Mouse (Mus musculus) adrenal gland, adult (tissue): ENCODE measurements around the gene Ezh1.

ENCODE experiments used
- DNase-seq, 2 experiments: peaks; one replicate each; pipeline ENCODE4 v3.0.0; 2022 to 2023; ENCODE audit warnings: low spot score in 1 of 2; ENCODE audit not compliant: inconsistent age in 2 of 2

Ezh1 gene

DNA sequence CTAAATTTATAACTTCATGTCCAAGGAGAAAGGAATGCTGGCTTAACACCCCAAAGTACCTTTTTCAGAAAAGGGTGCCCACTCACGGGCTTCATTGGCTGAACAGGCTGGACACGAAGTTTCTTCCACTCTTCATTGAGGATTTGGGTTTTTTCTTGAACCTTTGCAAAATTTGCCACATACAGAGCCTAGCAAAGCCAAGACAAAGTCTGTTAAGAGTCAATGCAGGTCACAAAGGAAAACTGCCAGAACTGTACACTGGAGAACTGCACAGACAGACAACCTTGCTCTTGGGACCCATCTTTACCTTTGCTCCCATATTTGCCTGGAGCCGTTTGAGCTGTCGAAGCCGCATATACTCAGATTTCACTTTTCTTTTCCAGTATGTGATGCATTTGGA, 9.3 kb downstream of the Ezh1 start:
- no peak for DNase-seq

DNA sequence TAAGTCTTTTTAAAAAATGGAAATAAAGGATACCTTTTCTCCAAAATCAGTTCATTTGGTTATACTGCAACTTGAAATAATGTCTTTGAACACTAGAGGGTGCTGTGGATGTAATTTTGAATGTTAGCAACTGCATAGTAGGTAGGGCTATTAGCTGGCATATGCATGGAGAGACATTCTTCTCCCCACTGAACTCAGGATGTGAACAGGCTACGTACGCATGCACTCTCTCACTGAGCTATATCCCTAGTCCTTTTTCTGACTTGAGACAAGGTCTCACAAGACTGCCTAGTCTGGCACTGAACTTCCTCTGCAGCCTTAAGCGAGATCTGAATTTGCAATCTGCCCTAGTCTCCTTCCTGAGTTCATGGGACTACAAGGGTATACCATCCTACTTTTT, 14.3 kb downstream of the Ezh1 start:
- DNase-seq: peak in 1 of 2 experiments; percentile 88

DNA sequence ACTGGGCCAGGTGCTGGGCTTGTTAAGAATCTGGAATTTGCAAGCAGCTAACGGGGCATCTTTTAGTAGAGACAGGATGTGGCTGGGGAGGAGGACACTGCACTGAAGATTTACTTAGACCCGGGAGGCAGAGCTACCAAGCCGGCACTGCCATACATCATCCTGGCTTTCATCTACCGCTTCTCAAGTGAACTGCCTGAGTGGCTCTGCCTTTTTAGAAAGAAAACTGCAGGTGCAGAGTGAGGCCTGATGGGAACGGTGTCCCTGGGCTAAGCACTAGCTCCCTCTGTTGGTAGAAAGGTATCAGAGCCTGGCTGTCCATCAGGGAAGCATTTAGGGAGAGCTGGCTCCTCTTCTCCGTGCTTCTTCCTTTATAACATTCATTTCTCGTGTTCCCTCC, 25.3 kb downstream of the Ezh1 start:
- peak in 1 of 2 experiments; percentile 72 for DNase-seq

DNA sequence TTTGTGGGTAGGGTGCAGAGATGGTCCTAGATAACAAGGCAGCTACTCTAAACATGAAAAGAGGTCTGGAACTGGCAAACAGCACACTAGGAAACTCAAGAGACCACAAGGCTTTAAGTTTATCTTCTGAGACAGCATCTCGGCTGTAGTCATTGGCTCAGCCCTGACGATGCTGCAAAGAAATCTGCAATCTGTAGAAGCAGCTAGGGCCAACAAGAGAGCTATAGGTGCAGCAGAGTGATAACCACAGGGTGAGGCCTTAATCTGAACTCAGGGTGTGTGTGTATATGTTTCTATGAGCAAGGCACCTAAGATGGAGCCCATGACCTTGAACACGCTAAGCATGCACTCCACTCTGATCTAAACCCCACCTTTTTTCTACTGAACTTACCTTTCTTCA, 26.7 kb downstream of the Ezh1 start:
- DNase-seq: no peak

DNA sequence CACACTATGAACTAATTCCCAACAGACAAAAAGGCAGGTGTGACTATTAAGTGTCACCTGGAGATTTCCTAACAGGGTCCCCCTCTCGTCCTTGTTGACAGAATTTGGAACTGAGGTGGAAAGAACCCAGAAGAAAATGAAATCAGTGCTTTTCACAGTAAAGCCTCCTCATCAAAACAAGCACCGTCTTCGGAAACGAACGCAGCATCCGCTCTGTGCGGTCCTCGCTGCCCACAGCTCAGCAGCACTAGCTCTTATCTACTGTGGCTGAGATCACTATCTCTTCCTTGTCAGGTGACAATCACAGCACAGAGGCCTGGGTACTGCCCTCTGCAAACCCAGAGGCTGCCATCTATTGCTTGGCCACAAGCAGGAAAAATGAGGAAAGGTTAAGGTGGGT, 30.1 kb downstream of the Ezh1 start:
- DNase-seq: no peak

DNA sequence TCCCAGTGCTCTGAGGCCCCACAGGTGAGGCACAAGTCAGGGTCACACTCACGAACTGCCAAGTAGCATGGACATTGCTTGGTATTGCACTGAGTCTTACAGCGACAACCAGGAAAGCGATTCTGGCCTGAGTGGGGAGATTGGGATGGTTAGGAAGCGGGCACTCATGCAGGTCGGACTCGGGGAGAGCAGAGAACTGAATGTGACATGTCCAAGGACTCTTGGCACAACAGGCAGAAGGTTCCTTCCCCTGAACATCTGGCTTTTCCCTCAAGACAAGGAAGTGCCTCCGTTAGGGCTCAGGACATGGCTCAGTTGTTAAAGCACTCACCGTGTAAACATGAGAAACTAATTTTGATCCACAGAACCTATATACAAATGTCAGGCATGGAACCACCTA, 30.7 kb downstream of the Ezh1 start:
- DNase-seq: no peak

DNA sequence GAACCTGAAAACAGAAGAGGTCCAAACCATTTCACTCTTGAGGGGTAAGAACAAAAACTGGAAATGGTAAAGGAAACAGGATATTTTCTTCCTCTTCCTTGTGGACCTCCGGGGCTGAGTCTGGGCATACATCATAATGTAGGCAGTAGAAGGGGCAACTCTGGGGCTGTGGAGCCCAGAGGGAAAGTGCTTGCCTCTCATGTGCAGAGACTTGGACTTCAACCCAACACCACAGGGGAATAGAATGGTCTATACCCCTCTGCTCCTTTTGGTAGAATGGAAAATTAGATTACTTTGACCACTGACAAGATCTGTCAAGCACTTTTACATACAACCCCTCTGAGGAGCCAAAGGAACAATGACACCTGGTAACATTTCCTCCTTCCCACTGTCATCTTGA, 31.2 kb downstream of the Ezh1 start:
- DNase-seq: no peak

DNA sequence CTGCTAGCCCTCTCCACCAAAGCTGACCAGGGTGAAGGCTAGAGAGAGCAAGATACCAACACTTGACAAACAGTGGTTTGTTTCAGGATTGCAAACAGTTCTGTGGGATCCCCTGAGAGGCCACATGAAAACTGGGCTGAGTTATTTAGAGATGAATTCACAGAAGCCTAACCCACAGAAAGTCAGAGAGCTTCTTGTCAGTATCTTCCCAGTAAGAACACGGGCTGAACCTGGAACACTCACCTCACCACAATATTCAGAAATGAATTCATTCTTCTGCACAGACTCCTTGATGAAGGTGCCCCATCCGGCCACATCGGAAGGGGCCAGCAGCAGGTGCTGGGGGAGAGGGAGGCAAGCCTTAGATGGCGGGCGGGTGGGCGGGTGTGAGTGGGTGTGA, 31.6 kb downstream of the Ezh1 start:
- no peak for DNase-seq

DNA sequence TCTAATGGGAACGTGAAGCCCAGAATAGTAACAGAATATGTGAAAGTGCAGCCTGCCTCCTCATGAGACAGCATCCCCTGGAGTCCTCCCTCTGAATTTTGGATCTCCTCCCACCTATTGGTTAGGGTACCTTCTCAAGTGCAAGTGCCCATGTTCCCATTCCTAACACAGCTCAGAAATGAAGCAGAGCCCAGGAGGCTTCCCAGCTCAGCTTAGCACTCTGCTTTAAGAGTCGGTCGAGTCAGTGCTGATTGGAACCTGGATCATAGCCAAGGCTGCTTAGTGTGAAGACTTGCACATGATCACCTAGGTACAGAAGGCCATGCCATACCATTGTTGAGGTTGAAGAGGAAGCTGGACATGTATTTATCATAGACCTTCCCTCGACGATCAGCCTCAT, 32.1 kb downstream of the Ezh1 start:
- no peak for DNase-seq

DNA sequence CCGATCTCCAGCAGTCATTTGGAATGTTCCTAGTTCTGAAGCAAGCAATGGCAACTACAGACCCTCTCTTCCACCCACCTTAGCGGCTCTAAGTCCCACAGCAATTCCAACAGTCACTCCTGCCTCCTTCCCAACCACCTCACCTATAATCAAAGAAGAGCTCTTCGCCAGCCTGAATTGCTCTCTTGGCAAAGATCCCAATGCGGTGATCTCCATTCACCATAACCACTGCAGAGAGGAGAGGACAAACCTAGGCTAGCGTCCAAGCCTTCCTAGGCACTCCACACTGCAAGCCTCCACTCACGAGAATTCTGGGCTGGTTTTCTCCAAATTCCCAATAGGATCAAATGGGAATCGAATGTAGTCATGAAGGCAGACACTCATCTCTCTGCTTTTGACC, 33.2 kb downstream of the Ezh1 start:
- DNase-seq: no peak

DNA sequence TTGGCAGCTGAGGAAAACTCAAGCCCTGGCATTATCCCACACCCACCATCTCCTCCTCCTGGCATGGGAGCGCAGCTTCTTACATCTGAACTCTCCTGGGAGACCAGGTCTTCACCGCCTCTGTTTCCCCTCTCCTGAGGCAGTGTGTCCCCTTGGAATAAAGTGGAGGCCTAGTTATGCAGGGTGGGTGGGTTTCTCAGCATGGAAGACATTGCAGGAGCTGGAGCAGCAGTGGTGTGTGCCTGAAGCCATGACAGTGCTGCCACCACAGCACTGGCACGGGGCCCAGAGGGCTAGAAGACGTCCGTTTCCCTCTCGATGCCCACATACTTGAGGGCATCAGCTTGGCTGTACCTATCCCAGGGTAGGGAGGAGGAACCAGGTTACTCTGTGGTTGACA, 33.6 kb downstream of the Ezh1 start:
- DNase-seq: peak in 1 of 2 experiments; percentile 28

DNA sequence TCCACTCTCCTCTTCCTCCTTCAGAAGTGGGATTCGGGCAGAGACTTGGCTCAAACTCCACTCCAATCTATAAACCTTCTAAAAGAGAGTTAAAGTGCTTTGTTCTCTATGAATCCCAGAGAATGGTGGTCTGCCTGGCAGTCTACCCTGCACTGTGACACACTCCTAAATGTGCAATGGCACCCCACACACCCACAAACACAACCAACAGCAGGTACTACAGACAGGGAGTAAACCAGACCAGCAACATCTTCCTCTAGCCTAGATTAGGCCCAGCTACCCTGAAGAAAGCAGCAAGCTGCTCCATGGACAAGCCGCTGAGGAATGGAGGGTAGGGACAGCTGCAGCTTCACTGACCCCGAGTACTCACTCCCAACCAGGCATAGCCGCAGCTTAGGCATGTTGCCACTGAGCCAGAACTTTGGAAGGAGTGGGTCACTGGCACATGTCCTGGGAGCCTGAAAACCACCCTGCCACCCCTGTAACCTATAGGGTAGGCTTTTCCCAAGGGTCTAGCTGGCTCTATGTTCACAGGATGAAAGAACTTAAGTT, 34.3 kb downstream of the Ezh1 start:
- no peak for DNase-seq

DNA sequence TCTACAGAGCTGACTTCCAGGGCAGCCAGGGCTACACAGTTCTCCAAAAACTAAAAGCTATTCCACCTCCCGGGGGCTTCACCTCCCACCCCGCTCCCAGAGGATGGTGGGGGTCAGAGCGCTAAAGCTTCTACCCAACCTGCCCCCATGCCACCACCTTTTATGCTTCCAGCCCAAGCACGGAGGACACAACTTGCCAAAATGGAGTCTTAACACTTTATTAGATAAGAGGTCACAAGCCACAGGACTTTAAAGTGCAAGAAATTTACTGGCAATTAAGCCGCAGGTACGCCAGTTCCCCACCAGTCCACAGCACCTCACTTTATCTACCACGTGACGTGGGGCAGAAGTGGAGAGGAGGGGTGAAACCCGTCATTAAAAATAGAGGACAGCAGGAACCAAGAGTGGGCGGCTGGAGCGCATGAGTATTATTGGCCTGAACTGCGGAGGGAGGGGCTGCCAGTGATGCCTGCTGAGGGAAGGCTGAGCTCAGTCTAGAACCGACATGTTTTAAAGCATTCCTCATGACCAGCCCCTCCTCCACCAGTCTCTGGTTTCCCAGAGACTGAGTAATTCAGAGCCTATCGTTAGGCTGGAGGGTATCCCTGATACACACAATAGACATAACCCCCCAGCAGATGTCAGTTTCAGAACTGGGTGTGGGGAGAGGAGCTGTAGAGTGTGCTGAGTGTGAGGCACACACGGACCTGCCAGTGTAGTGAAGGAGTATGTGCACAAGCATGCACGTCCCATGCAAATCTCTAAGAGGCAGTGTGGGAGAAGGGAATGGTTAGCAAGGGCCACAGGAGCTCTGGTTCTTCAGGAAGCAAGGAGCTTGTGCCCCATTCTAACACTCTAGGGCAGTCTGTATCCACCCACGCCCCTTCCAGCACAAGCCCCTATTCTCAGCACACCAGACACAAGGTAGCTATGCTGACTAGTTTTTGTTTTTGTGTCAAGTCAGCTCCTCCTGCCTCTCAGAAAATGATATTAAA, 35.1 kb downstream of the Ezh1 start:
- DNase-seq: peak in 1 of 2 experiments; percentile 54

DNA sequence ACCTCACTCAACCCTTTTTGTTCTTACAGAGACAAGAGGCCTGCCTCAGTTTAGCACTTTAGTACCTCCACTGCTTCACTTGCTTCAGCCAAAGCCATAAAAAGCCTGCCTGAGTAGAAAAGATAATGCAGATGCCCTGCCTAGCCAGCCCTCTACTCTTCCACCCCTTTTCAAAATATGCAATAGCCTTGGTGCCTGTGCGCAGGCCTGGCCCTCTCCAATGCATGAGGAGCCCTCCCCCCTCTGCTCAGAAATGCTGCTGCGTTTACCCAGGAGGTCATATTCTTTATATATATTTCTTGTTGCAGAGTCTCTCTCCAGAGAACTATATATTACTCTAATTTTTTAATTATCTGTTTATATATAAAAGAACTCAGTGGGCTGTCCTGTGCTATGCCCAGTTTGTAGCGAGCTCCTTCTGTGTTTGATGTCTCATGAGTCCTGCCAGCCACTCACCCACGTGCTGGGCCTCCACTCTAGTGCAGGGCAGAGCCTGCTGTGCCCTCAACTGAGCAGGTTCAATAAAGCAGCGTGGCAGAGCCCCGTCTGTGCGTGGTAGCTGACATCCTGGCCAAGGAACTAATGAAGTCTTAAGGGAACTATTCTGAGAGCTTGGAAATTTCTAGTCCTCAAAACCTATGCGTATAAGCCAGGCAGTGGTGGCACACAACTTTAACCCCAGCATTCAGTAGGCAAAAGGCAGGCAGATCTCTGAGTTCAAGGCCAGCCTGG, 35.9 kb downstream of the Ezh1 start:
- DNase-seq: peak in 1 of 2 experiments; percentile 60

DNA sequence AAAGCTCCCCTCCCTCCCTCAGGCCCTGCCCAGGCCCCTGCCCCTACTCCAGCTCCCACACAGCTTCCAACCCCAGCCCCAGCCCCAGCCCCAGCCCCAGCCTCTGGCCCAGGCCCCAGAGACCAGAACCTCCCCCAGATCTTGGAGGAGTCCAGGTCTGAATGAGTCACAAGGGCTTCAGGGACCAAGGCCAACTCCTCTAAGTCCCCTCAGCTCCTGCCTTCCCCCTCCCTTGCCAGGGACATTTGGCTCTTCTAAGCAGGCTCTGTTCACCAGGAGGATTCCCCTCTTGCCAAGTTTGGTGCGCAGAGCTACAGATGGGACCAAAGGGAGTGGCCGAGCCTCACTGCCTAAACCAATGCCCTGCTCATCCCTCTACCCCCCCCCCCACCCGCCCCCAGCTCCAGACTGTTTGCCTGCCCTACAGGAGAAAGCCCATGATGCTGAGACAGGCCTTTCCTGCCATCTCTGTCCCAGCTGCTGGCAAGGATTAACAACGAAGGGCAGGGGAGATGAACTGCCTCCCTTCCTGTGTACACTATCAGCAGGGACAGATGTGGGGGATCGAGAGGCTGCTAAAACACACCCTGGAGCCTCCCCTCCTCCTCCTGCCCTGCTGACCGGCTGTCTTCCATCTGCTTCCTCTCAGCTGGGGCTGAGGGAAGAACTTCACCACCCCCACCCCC, 36.6 kb downstream of the Ezh1 start:
- peak; percentile 88 to 90 for DNase-seq

DNA sequence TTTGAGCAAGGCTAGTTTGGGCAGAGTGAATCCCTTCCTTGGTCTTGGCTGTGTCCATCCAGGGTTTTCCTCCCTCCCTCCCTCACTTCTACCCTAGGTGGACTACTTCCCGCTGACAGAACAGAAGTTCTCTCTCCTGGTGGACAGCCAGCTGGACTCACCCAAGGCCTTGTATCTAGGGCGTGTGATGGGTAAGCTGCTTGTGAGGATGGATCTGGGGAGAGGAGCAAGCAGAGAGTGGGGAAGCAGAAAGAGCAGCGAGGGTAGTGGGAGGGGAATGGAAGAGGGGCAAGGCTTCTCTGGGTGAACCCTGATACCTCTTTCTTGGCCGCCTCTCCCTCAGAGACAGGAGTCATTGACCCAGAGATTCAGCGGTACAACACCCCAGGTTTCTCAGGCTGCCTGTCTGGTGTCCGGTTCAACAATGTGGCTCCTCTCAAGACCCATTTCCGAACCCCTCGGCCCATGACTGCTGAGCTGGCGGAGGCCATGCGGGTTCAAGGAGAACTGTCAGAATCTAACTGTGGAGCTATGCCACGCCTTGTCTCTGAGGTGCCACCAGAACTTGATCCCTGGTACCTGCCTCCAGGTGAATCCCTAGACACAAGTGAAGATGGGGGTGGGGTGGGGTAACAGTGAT, 38.0 kb downstream of the Ezh1 start:
- peak; percentile 50 to 69 for DNase-seq

DNA sequence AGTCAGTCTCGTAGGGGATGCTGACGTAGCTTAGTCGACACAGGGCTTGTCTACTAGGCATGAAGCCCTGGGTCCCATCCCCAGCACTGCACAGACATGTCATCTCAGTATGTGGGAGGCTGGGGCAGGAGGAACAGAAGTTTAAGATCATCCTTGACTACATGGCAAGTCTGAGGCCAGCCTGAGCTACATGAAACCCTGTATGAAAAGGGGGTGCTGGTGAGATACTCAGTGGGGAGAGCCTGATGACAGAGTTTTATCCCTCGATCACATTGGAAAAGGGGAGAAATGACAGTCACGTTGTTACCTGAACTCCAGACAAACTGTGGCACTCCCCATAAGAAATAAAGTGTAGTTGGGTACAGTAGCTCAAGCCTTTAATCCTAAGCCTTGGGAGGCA, 38.7 kb downstream of the Ezh1 start:
- DNase-seq: no peak

DNA sequence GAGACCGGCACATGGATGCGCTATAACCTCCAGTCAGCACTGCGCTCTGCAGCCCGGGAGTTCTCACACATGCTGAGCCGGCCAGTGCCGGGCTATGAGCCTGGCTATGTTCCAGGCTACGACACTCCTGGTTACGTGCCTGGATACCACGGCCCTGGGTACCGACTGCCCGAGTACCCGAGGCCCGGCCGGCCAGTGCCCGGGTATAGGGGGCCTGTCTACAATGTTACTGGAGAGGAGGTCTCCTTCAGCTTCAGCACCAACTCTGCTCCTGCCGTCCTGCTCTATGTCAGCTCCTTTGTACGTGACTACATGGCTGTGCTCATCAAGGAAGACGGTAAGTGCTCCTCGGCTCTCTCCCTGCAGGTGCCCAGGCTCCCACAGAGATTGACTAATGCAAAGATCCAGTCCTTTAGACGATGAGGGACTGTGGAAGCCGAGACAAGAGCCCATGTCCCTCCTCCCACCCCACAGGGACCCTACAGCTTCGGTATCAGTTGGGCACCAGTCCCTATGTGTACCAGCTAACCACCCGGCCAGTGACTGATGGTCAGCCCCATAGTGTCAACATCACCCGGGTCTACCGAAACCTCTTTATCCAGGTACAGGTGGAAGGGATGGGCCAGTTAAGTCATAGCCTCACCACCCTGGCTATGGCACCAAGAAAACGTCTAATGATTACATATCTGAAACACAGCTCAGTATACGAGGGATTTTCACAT, 39.6 kb downstream of the Ezh1 start:
- DNase-seq: peak in 1 of 2 experiments; percentile 10

DNA sequence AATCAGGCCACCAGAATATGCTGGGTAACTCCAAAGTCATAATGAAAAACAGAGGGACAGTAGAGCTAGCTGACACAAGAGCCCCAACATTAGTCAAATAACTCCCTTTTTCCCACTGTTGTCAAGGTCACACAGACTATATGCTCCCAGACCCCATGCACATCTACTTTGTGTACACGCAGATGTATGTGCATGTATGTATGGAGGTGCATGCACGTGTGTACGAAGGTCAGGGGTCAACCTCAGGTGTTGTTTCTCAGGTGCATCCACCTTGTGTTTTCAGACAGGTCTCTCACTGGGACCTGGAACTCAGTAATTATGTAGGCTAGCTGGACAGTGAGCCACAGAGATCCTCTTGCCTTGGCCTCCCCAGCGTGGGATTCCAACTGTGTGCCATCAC, 40.8 kb downstream of the Ezh1 start:
- peak in 1 of 2 experiments; percentile 18 for DNase-seq

DNA sequence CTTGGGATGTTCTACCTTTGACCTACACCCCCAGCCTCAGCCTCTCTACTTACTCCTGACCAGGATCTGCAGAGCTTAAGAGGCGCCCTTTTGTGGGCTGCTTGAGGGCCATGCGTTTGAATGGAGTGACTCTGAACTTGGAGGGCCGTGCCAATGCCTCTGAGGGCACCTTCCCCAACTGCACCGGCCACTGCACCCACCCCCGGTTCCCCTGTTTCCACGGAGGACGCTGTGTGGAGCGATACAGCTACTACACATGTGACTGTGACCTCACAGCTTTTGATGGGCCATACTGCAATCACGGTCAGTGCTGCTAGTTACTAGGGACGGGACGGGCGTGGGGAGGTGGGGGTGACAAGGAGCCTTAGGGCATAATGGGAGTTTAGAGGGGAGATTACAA, 41.3 kb downstream of the Ezh1 start:
- no peak for DNase-seq
